Mouse (Mus musculus): Measurements from ENCODE around the gene Arg2. TPM values are rescaled to one million over a fixed set of nuclear protein-coding genes. Genes with fewer than 3 reads are reported as not detected.

The Arg2 gene
- 8.5 and 9.9 TPM in 2 replicates for polyA plus RNA-seq (2016; fragmentation: Nextera tagmentation; extraction: Ambion mirVana)

- no peaks in the 10 kb centered on the region for H3K9me3 ChIP-seq
- no peaks in the 10 kb centered on the region for H3K36me3 ChIP-seq (replicated peaks)
- WGBS: under 1% methylated on average over 47 of the region's 47 CpGs
- H3K4me2 ChIP-seq: peak within 1 kb of the TSS; percentile 90
- H3K4me3 ChIP-seq (replicated peaks): peak within 1 kb of the TSS; percentile 48
- ATAC-seq (ENCODE audit: low FRiP score): peak; percentile 96
- peaks cover 42% of the 10 kb centered on the region for H3K27me3 ChIP-seq
- peaks cover 12% of the 10 kb centered on the region for H3K4me1 ChIP-seq
- H3K27ac ChIP-seq: no peak within 1 kb of the TSS
- peak within 1 kb of the TSS; percentile 47 for H3K9ac ChIP-seq
These were observed at the start of gene Arg2 for GRCm38 (mm10) chr12:79130299-79131177. Arg2 (plus strand) TSS chr12:79130777.

GRCm38 (mm10) chr12:79089182-79089812 lies 41.3 kb upstream of the Arg2 start, which contains the start of gene Pigh:
Pigh (minus strand) TSS chr12:79089651.
- H3K27me3 ChIP-seq: no peaks in the 10 kb centered on the region
- WGBS: under 1% methylated on average over 53 of the region's 53 CpGs
- H3K36me3 ChIP-seq (replicated peaks): peaks cover 11% of the 10 kb centered on the region
- H3K9ac ChIP-seq: peak within 1 kb of the TSS; percentile 89
- peak within 1 kb of the TSS; percentile 73 for H3K4me2 ChIP-seq
- peak; percentile 96 for ATAC-seq (ENCODE audit: low FRiP score)
- peak within 1 kb of the TSS; percentile 59; the same call in 1 of the 2 replicates for H3K27ac ChIP-seq
- H3K9me3 ChIP-seq: no peaks in the 10 kb centered on the region
- H3K4me3 ChIP-seq (replicated peaks): peak within 1 kb of the TSS; percentile 91
- H3K4me1 ChIP-seq: peaks cover 9% of the 10 kb centered on the region

- no peak for ATAC-seq (ENCODE audit: low FRiP score)
- Histone ChIP-seq H3K36me3 (replicated peaks) (no peaks in the 10 kb centered on the region), H3K9ac (no peak overlapping the region), H3K27me3 (no peaks in the 10 kb centered on the region), H3K4me2 (no peak overlapping the region), H3K27ac (no peak overlapping the region), H3K4me1 (peaks cover 9% of the 10 kb centered on the region), H3K4me3 (replicated peaks) (no peak overlapping the region), H3K9me3 (no peaks in the 10 kb centered on the region)
- 53% methylated on average over 4 of the region's 4 CpGs for WGBS
These were observed 38.0 kb upstream of the Arg2 start for GRCm38 (mm10) chr12:79092569-79092968.

GRCm38 (mm10) chr12:79097106-79097752 lies 33.3 kb upstream of the Arg2 start:
- no peaks in the 10 kb centered on the region for H3K9me3 ChIP-seq
- no peak overlapping the region for H3K27ac ChIP-seq
- H3K4me3 ChIP-seq (replicated peaks): no peak overlapping the region
- no peaks in the 10 kb centered on the region for H3K36me3 ChIP-seq (replicated peaks)
- H3K4me2 ChIP-seq: no peak overlapping the region
- no peak overlapping the region for H3K9ac ChIP-seq
- H3K27me3 ChIP-seq: no peaks in the 10 kb centered on the region
- H3K4me1 ChIP-seq: no peaks in the 10 kb centered on the region
- 72% methylated on average over 3 of the region's 3 CpGs for WGBS
- no peak for ATAC-seq (ENCODE audit: low FRiP score)

- 96% methylated on average over 3 of the region's 3 CpGs for WGBS
- Histone ChIP-seq H3K9me3 (no peaks in the 10 kb centered on the region), H3K36me3 (replicated peaks) (no peaks in the 10 kb centered on the region), H3K27me3 (no peaks in the 10 kb centered on the region), H3K9ac (no peak overlapping the region), H3K27ac (no peak overlapping the region), H3K4me3 (replicated peaks) (no peak overlapping the region), H3K4me2 (no peak overlapping the region), H3K4me1 (no peaks in the 10 kb centered on the region)
- no peak for ATAC-seq (ENCODE audit: low FRiP score)
These were observed 26.8 kb upstream of the Arg2 start for GRCm38 (mm10) chr12:79103773-79104172.

GRCm38 (mm10) chr12:79104544-79104943 lies 26.0 kb upstream of the Arg2 start:
- no peak for ATAC-seq (ENCODE audit: low FRiP score)
- no peak overlapping the region for H3K27ac ChIP-seq
- no peaks in the 10 kb centered on the region for H3K27me3 ChIP-seq
- no peaks in the 10 kb centered on the region for H3K36me3 ChIP-seq (replicated peaks)
- no peak overlapping the region for H3K4me2 ChIP-seq
- no peaks in the 10 kb centered on the region for H3K9me3 ChIP-seq
- 62% methylated on average over 2 of the region's 2 CpGs for WGBS
- no peak overlapping the region for H3K4me3 ChIP-seq (replicated peaks)
- H3K9ac ChIP-seq: no peak overlapping the region
- H3K4me1 ChIP-seq: no peaks in the 10 kb centered on the region

GRCm38 (mm10) chr12:79105312-79105711 lies 25.3 kb upstream of the Arg2 start:
- Histone ChIP-seq H3K9me3 (no peaks in the 10 kb centered on the region), H3K36me3 (replicated peaks) (no peaks in the 10 kb centered on the region), H3K4me2 (no peak overlapping the region), H3K4me1 (no peaks in the 10 kb centered on the region), H3K27ac (no peak overlapping the region), H3K27me3 (no peaks in the 10 kb centered on the region), H3K9ac (no peak overlapping the region), H3K4me3 (replicated peaks) (no peak overlapping the region)
- WGBS: 93% methylated on average over 5 of the region's 5 CpGs
- no peak for ATAC-seq (ENCODE audit: low FRiP score)

- H3K9me3 ChIP-seq: no peaks in the 10 kb centered on the region
- H3K36me3 ChIP-seq (replicated peaks): no peaks in the 10 kb centered on the region
- 91% methylated on average over 4 of the region's 4 CpGs for WGBS
- no peaks in the 10 kb centered on the region for H3K27me3 ChIP-seq
- H3K4me2 ChIP-seq: no peak overlapping the region
- no peak for ATAC-seq (ENCODE audit: low FRiP score)
- H3K9ac ChIP-seq: no peak overlapping the region
- H3K4me3 ChIP-seq (replicated peaks): no peak overlapping the region
- no peaks in the 10 kb centered on the region for H3K4me1 ChIP-seq
- no peak overlapping the region for H3K27ac ChIP-seq
These were observed 11.6 kb upstream of the Arg2 start for GRCm38 (mm10) chr12:79118991-79119390.

GRCm38 (mm10) chr12:79122820-79123219 lies 7.8 kb upstream of the Arg2 start:
- Histone ChIP-seq H3K4me1 (no peaks in the 10 kb centered on the region), H3K4me2 (no peak overlapping the region), H3K27ac (no peak overlapping the region), H3K9ac (no peak overlapping the region), H3K36me3 (replicated peaks) (no peaks in the 10 kb centered on the region), H3K27me3 (no peaks in the 10 kb centered on the region), H3K9me3 (no peaks in the 10 kb centered on the region), H3K4me3 (replicated peaks) (no peak overlapping the region)
- whole genome bisulfite sequencing: 34% methylated on average over 3 of the region's 3 CpGs
- no peak for ATAC-seq (ENCODE audit: low FRiP score)

- Histone ChIP-seq H3K9ac (peak overlapping the region; percentile 47), H3K27ac (no peak overlapping the region)
These were observed 650 bp downstream of the Arg2 start for GRCm38 (mm10) chr12:79131178-79131675.

GRCm38 (mm10) chr12:79131706-79132460 lies 1.3 kb downstream of the Arg2 start:
- Histone ChIP-seq H3K36me3 (replicated peaks) (no peaks in the 10 kb centered on the region), H3K4me1 (peaks cover 12% of the 10 kb centered on the region), H3K27me3 (peaks cover 42% of the 10 kb centered on the region), H3K9me3 (no peaks in the 10 kb centered on the region), H3K4me3 (replicated peaks) (peak overlapping the region; percentile 48), H3K4me2 (peak overlapping the region; percentile 90), H3K9ac (no peak overlapping the region; the same call in 1 of the 2 replicates), H3K27ac (no peak overlapping the region)
- ATAC-seq (ENCODE audit: low FRiP score): no peak
- WGBS: 31% methylated on average over 5 of the region's 5 CpGs

More at GRCm38 (mm10) chr12:79131178-79131675, 650 bp downstream of the Arg2 start:
- H3K4me1 ChIP-seq: peaks cover 12% of the 10 kb centered on the region
- no peak for ATAC-seq (ENCODE audit: low FRiP score)
- whole genome bisulfite sequencing: 1% methylated on average over 22 of the region's 22 CpGs
- H3K27me3 ChIP-seq: peaks cover 42% of the 10 kb centered on the region
- peak overlapping the region; percentile 90 for H3K4me2 ChIP-seq
- peak overlapping the region; percentile 48 for H3K4me3 ChIP-seq (replicated peaks)
- no peaks in the 10 kb centered on the region for H3K36me3 ChIP-seq (replicated peaks)
- H3K9me3 ChIP-seq: no peaks in the 10 kb centered on the region

Measured in forebrain, embryonic 12.5 days (tissue).